In the genomic region with DNA sequence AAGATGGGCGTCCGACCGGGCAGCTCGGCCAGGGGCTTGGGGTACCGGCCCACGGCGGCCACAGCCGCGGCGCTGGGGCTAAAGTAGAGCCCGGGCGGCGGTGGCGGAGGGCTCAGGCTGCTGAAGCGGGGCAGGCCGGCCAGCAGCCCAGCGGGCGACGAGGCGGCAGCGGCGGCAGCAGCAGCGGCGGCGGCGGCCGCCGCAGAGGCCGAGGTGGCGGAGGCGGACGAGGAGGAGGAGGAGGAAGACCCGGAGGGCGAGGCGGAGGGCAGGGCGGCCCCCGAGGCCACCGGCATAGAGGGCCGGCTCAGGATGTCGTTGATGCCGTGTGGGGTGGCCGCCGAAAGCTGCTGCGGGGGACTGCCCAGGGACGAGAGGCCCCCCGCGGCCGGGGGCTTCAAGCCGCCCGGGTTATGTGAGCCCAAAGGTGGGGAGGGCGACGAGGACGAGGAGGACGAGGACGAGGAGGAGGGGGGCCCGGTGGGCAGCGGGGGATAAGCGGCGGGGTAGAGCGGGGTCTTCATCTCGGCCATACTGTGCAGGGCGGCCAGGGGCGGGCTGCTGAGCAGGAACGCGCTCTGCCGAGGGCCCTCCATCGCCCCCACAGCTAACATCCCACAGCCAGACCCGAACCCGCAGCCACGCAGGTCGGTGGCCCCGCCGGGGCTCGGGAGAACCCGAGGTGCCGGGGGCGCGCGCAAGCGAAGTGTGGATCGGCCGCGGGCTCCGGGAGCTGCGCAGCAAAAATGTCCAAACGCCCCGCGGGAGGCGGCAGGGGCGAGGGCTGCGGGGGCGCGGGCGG, we compare ENCODE assay signal across 10 mouse cellular contexts. TPM values are rescaled to one million over a fixed set of nuclear protein-coding genes. Genes with fewer than 3 reads are reported as not detected.
DNase-seq lines count a peak whose midpoint lies in the region; ATAC-seq and TF ChIP-seq lines count a peak whose summit lies in the region.
"Had no signal": no experiment of that assay in that cellular context is flagged by ENCODE, and none has a peak within 500 bp of the region (broad histone marks: within the 10 kb centered on the region; RNA-seq: fewer than 3 reads in every experiment).

No protein-coding gene starts in this region.

- DNase-seq in heart, postnatal 14 days, result no peak
- no peak for DNase-seq in hindbrain, embryonic 10.5 days (ENCODE audit: low spot score)
- DNase-seq in midbrain, embryonic 10.5 days (ENCODE audit: low spot score), result peak; percentile 61
- no peak for DNase-seq in spleen, postnatal 4 days (ENCODE audit: low spot score in 2 of 2)
- no peak for DNase-seq in thymus, adult 2 months
- DNase-seq in frontal cortex, adult 2 months (ENCODE audit: extremely low spot score in 1 of 2, low spot score in 1 of 2), result no peak
- DNase-seq: cerebellum, adult 11-12 months had no signal

- intact Hi-C loops in heart, postnatal 14 days (cut with DNase I), result loop anchor here (10.0 kb wide), 1 partner anchor 299 kb away; no protein-coding TSS in a partner anchor

- no peaks in the 10 kb centered on the region for H3K36me3 ChIP-seq in heart, embryonic 11.5 days (ENCODE audit: control insufficient read depth, insufficient read depth, low read length)
- H3K36me3 ChIP-seq in hindbrain, embryonic 10.5 days, result peaks cover 9% of the 10 kb centered on the region; the same call in 1 of the 2 replicates
- no peaks in the 10 kb centered on the region for H3K36me3 ChIP-seq in midbrain, embryonic 10.5 days
- H3K36me3 ChIP-seq in thymus, adult 2 months (ENCODE audit: control insufficient read depth, insufficient read depth, low read length), result no peaks in the 10 kb centered on the region

- no peak for ATAC-seq in heart, embryonic 11.5 days (replicated peaks; ENCODE audit: insufficient number of reproducible peaks, low FRiP score, low TSS enrichment)

- H3K4me1 ChIP-seq in heart, embryonic 11.5 days (ENCODE audit: control insufficient read depth, insufficient read depth, low read length), result peaks cover 13% of the 10 kb centered on the region
- H3K4me1 ChIP-seq in brown adipose tissue, adult 24 weeks (ENCODE audit: control insufficient read depth, insufficient read depth, insufficient read length, low read length), result peaks cover 4% of the 10 kb centered on the region; the same call in 1 of the 2 replicates
- peaks cover 45% of the 10 kb centered on the region for H3K4me1 ChIP-seq in hindbrain, embryonic 10.5 days (replicated peaks)
- peaks cover 74% of the 10 kb centered on the region for H3K4me1 ChIP-seq in midbrain, embryonic 10.5 days
- H3K4me1 ChIP-seq in thymus, adult 2 months (replicated peaks; ENCODE audit: control insufficient read depth, insufficient read depth, low read length), result peaks cover 2% of the 10 kb centered on the region; the same call in 1 of the 2 replicates

- TF ChIP-seq CTCF in thymus, adult 2 months (IDR thresholded peaks at IDR 0.05; ENCODE audit: borderline replicate concordance, control insufficient read depth, extremely low read depth, insufficient read depth, low read length, poor library complexity), result no peak

- H3K9me3 ChIP-seq in heart, embryonic 11.5 days (replicated peaks; ENCODE audit: control insufficient read depth, low read length), result no peaks in the 10 kb centered on the region
- H3K9me3 ChIP-seq in hindbrain, embryonic 10.5 days, result 0 out of 2 replicates have a peak, but pooled peaks cover 3% of the 10 kb centered on the region
- no peaks in the 10 kb centered on the region for H3K9me3 ChIP-seq in midbrain, embryonic 10.5 days (replicated peaks)

- H3K27ac ChIP-seq in heart, embryonic 11.5 days (ENCODE audit: low read depth, low read length), result no peak overlapping the region
- no peak overlapping the region for H3K27ac ChIP-seq in brown adipose tissue, adult 24 weeks (replicated peaks; ENCODE audit: low read depth, low read length)
- peak overlapping the region; percentile 92 for H3K27ac ChIP-seq in hindbrain, embryonic 10.5 days
- peak overlapping the region; percentile 92 for H3K27ac ChIP-seq in midbrain, embryonic 10.5 days (replicated peaks)
- no peak overlapping the region for H3K27ac ChIP-seq in thymus, adult 2 months (ENCODE audit: control insufficient read depth, insufficient read depth, low read length)

- 1% methylated on average over 55 of the region's 94 CpGs for WGBS in heart, embryonic 11.5 days (ENCODE audit: insufficient replicate concordance)
- WGBS in hindbrain, embryonic 10.5 days, result under 1% methylated on average over 88 of the region's 94 CpGs
- 0% methylated on average over 73 of the region's 94 CpGs for WGBS in midbrain, embryonic 10.5 days
- WGBS in thymus, adult 2 months, result 3% methylated on average over 91 of the region's 94 CpGs

- peak overlapping the region; percentile 23; the same call in 1 of the 2 replicates for H3K9ac ChIP-seq in heart, embryonic 11.5 days (ENCODE audit: low read depth, low read length)

- H3K4me3 ChIP-seq in heart, embryonic 11.5 days (ENCODE audit: low read depth, low read length), result peak overlapping the region; percentile 49
- peak overlapping the region; percentile 22; the same call in 1 of the 2 replicates for H3K4me3 ChIP-seq in brown adipose tissue, adult 24 weeks (ENCODE audit: insufficient read depth, low read depth, low read length)
- peak overlapping the region; percentile 66 for H3K4me3 ChIP-seq in hindbrain, embryonic 10.5 days
- peak overlapping the region; percentile 76 for H3K4me3 ChIP-seq in midbrain, embryonic 10.5 days
- no peak overlapping the region for H3K4me3 ChIP-seq in thymus, adult 2 months (ENCODE audit: control insufficient read depth, insufficient read depth, low read length)

- peak overlapping the region; percentile 74 for H3K4me2 ChIP-seq in heart, embryonic 11.5 days

- TF ChIP-seq POLR2A in thymus, adult 2 months (IDR thresholded peaks at IDR 0.05; ENCODE audit: control insufficient read depth, extremely low read depth, insufficient read depth, low read length, poor library complexity), result no peak

- peaks cover 88% of the 10 kb centered on the region for H3K27me3 ChIP-seq in heart, embryonic 11.5 days (ENCODE audit: control insufficient read depth, insufficient read depth, low read length)
- peaks cover 100% of the 10 kb centered on the region for H3K27me3 ChIP-seq in hindbrain, embryonic 10.5 days (ENCODE audit: insufficient read depth, poor library complexity, severe bottlenecking)
- peaks cover 100% of the 10 kb centered on the region for H3K27me3 ChIP-seq in midbrain, embryonic 10.5 days (ENCODE audit: low read depth, poor library complexity, severe bottlenecking)
- peaks cover 24% of the 10 kb centered on the region for H3K27me3 ChIP-seq in thymus, adult 2 months (ENCODE audit: control insufficient read depth, insufficient read depth, low read length)
- H3K27me3 ChIP-seq: CH12.LX had no signal

RNA-seq across cellular contexts. Expression of a gene that starts 1.0 kb away (rescaled TPM):
- polyA plus RNA-seq in heart, embryonic 11.5 days (2014; fragmentation: Nextera tagmentation; extraction: Ambion mirVana), result 0.07 and 0.29 TPM in 2 replicates
- under 1 TPM; 0.07 to 0.10 TPM for total RNA-seq in heart, postnatal 14 days (2021)
- not detected in 2 replicates for polyA plus RNA-seq in brown adipose tissue, adult 24 weeks (2012; ENCODE audit: insufficient read depth, insufficient read length, missing spikeins)
- 8.1 and 9.8 TPM in 2 replicates for polyA plus RNA-seq in hindbrain, embryonic 10.5 days (2016; fragmentation: Nextera tagmentation; extraction: Ambion mirVana)
- polyA plus RNA-seq in midbrain, embryonic 10.5 days (2016; fragmentation: Nextera tagmentation; extraction: Ambion mirVana), result 9.0 and 11.0 TPM in 2 replicates
- polyA plus RNA-seq in thymus, adult 2 months (2012; rRNA removed), result 0.05 TPM in 1 of 2 replicates, not detected in the other
- polyA plus RNA-seq in frontal cortex, adult 2 months (2012; rRNA removed), result 0.06 and 0.18 TPM in 2 replicates
- total RNA-seq: CH12.LX had no signal

Comparison
In these comparisons a context has a peak if more than half of its experiments do, and no peak if none do; other contexts are left out.
1. H3K27ac ChIP-seq: peak in hindbrain, embryonic 10.5 days (single experiment) and midbrain, embryonic 10.5 days (single experiment); none in heart, embryonic 11.5 days (single experiment), brown adipose tissue, adult 24 weeks (single experiment) and thymus, adult 2 months (single experiment).